Mouse (Mus musculus): Measurements from ENCODE around the gene Nup210l.

GRCm38 (mm10) chr3:90086068-90086467, 17.9 kb upstream of the Nup210l start:
- no peak for TF ChIP-seq POLR2A (IDR thresholded peaks at IDR 0.05; ENCODE audit: insufficient read length, low read depth)
- no peak for TF ChIP-seq MYOG (IDR thresholded peaks at IDR 0.05; ENCODE audit: control insufficient read depth in 1 of 3, insufficient read depth in 1 of 3, insufficient read length in 2 of 3, low read depth in 2 of 3)
- TF ChIP-seq MYOD1 (IDR thresholded peaks at IDR 0.05; ENCODE audit: control insufficient read depth in 1 of 3, insufficient read length in 2 of 3, low read depth in 2 of 3): no peak
- no peak for TF ChIP-seq USF1 (IDR thresholded peaks at IDR 0.05; ENCODE audit: low read depth)

Measured in myocyte (in vitro differentiated cells).